Mouse (Mus musculus) heart, adult 11 months (tissue): ENCODE data around the gene Prkra.
"Not testable (repeated sequence)": the region's sequence is repeated elsewhere in the genome, so short reads cannot be mapped to it uniquely, and the experiment has no call there.

Experiments used
- DNase-seq: peaks from one replicate; pipeline ENCODE4 v3.0.0; 2022

The Prkra gene

DNA sequence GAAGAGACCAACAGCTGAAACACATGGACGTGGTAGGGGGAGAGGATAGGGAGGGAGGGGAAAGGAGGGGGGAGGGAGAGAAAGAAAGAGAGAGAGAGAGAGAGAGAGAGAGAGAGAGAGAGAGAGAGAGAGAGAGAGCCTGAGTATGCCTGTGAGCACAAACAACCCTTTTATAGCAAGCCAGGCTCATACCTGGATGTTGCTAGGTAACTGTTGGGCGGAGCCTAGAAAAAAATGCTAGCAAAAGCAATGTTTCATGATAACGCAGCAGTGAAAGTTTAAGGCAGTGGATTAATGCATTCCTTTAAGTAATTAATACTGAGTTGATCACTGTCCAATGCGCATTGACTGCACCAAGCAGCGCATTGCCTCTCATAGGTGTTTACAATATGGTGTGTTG, 6.8 kb upstream of the Prkra start:
- peak; percentile 23 for DNase-seq

DNA sequence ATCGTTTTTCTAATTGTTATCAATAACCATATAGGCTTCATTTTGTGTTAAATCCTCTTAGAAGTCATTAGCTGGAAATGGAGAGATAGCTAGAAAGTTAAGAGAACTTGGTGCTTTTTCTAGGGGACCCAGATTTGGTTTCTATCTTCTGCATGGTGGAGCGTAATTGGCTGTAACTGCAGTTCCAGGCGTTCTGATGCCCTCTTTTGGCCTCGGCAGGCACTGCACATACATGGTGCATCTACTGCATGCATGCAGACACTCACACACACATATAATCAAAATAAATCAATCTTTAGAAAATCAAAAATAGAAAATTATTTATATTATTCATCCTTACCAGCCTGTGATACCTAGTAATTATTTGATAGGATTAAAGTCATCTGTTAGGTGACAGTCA, 5.3 kb upstream of the Prkra start:
- peak; percentile 12 for DNase-seq

GRCm38 (mm10) chr2:76648666-76649141, 889 bp upstream of the Prkra start:
- DNase-seq, result no peak

DNA sequence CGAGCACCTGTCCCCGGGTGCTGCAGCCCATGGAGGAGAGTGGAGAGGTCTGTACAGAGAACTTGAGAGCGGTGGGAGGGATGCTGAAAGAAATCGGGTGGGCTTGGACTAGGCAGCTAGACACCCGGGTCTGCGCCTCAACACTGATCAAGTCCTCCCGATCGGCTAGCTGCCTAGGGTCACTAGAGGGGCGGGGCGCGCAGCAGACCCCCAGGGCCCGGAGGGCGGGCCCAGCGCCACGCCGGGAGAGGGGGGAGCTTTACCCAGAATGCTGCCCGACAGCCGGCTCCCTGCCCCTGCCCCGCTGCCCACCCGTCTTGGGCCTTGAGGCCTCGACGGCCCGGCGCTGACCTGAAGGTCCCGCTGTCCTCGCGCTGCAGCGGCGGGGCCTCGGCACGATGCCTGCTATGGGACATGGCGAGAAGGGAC, 360 bp downstream of the Prkra start:
- DNase-seq, result no peak

DNA sequence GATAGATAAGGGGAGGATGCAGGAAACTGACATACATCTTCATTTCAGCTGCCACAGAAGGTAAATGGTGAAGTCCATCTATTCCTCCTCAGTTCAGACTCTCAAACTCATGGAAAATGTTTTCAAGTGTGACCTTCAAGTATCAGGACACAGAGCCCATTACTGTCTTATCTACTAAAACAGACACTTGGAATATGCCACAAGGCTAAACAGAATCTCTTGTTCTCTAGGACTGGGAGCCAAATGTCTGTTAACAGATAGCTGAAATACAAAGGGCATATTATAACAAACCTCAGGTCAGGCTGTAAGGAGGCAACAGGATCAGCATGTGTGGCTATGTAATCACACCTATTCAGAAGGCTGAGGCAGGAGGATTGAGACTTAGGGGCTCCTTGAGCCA, 4.0 kb downstream of the Prkra start:
- DNase-seq, result no peak

DNA sequence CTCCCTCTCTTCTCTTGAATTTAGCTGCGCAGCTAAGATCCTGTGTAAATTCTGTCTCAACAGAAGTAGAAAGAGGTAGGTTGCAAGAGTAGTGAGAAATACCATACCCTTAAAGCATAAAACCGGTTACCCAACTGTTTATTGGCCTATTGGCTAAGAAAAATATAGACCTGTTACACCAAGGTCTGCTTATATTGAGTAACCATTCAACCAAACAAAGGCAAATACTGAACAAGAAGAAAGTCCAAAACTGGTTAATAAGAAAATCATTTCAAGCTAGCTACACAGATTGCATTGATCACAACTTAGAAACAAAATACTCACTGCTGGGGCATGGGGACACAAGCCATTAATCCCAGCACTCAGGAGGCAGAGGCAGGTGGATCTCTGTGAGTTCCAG, 8.2 kb downstream of the Prkra start:
- peak; percentile 8 for DNase-seq

DNA sequence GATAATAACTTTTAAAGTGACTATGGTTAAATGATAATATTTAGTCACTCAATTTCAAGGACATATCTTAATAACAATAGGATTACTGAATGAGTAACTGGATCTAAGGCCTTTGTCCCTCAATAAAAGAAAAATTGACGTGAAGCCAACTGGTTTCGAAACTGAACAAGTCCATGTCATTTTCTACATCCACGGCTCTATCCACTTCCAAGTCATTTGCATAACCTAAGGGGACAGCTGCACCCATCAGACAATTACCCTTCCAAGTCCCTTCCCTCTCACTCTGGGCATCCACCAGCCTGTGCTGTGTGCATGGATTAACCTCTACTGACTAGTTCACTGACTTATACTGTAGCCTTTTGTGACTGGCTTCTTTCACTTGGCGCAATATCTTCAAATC, 16.2 kb downstream of the Prkra start:
- peak; percentile 42 for DNase-seq

DNA sequence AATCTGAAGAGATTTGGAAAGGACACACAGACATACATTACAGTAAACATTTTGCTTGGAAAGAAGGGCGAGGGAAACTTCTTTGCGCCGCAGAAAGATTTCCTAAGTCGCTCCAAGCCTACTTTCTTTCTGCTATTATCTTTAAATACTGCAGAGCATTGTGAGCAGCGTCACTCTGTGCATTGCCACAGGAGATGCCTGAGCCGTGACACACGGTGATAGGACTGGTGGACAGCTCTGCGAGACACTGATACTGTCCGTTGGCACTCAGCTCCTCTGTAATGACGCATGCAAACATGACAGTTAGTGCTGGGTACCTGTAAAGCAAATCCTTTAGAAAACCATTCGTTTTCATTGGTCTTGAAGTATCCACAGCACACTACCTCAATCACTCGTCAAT, 17.5 kb downstream of the Prkra start:
- peak; percentile 81 for DNase-seq

- not testable (repeated sequence) for DNase-seq
Measured at GRCm38 (mm10) chr2:76622316-76622715, 25.5 kb downstream of the Prkra start.

- DNase-seq, result peak; percentile 27
Measured at GRCm38 (mm10) chr2:76621724-76622123, 26.1 kb downstream of the Prkra start.

- peak; percentile 53 for DNase-seq
Measured at GRCm38 (mm10) chr2:76620188-76620587, 27.6 kb downstream of the Prkra start.

DNA sequence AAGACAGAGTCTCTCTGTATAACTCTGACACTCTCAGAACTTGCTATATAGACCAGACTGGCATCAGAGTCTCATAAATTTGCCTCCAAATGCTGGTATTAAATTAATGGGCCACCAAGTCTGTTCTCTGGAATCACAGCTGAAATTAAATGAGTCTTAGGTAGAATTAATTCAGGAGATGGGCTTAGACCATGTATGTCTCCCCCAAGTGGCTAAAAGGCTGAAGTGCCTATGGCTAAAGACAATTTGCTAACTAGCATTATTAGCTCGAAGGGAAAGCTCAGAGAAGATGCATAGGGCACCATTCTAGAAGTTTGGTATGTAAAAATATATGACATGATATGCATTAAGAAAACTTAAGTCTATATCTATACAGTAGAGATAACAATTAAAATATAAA, 29.7 kb downstream of the Prkra start:
- no peak for DNase-seq

DNA sequence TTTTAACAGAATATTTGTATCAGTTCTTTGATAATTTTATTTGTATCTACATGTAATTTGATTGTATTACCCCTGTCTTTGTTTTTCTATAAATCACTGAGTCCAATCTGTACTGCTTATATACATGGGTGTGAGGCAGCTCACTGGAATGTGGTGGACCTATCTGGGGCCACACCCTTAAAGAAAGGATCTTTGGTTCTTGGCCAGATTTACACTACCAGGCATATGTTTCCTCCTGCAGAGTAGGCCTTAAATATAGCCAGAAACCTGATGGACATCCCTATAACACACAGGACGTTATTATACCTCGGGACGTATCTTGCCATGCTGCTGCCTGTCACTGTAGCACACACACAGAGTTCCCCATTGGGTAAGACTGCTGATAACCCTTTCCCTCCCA, 35.8 kb downstream of the Prkra start:
- DNase-seq, result peak; percentile 56

- DNase-seq, result no peak
Measured at GRCm38 (mm10) chr2:76610326-76611104, 37.3 kb downstream of the Prkra start.

DNA sequence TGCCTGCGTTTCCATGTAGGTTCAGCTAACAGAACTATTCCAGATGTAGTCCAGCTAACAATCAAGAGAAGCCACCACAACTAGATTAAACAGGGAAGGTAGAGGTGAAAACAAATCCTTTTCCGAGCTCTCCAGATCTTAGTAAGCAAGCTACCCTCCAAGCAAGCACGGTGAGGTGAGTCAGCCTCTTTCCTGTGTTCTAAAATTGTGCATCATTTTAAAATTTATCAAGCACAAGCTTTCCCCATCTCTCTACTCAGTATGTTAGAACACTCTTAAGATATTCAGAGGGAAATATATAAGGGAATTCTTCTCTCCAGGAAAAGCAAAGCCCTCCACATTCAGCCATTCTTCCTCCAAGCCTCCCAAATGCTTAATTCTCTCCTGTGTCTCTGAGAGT, 41.1 kb downstream of the Prkra start:
- no peak for DNase-seq

DNA sequence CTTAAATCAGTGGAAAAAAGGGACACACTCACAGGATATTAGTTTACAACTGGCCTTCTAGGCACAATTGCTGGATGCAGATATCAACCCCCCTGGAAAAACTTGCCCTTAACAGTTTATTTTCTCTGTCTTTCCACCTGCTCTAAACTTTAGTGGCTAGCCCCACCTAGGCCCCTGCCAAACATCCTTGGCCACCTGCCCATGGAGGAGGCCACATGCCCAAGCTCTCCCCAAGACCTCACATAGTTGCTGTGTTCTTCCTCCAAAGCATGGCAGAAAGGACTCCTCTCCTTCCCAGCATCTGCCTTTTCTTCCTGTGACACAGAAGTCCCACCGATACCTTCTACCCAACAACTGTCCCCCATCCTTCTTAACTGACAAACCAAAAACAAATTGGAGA, 45.6 kb downstream of the Prkra start:
- peak; percentile 64 for DNase-seq

GRCm38 (mm10) chr2:76599214-76599613, 48.6 kb downstream of the Prkra start:
- DNase-seq, result no peak

DNA sequence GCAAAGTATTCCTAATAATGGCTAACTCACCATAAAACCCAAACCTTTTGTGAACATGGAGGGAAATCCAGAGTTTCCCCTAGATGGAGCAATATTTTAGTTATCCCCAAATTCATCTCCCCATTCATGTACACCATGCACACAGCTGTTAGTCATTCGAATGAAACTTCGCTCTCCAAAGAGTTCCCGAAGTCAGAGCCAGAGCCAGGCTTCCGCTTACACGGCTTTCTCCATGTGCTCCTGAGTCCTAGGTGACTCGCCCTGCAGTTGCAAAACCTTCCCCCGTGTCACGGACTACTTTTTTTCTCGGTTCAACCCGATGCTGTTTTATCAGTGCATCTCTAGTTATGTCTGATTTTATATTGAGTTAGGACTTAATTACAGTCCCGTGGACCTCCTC, 50.3 kb downstream of the Prkra start:
- DNase-seq, result no peak

GRCm38 (mm10) chr2:76592401-76592924, 55.4 kb downstream of the Prkra start:
- no peak for DNase-seq

GRCm38 (mm10) chr2:76590221-76590620, 57.6 kb downstream of the Prkra start:
- no peak for DNase-seq

GRCm38 (mm10) chr2:76586906-76587305, 60.9 kb downstream of the Prkra start:
- no peak for DNase-seq

- no peak for DNase-seq
Measured at GRCm38 (mm10) chr2:76585090-76585489, 62.7 kb downstream of the Prkra start.
